Mouse (Mus musculus): ENCODE results near the gene Slc41a2.

DNA sequence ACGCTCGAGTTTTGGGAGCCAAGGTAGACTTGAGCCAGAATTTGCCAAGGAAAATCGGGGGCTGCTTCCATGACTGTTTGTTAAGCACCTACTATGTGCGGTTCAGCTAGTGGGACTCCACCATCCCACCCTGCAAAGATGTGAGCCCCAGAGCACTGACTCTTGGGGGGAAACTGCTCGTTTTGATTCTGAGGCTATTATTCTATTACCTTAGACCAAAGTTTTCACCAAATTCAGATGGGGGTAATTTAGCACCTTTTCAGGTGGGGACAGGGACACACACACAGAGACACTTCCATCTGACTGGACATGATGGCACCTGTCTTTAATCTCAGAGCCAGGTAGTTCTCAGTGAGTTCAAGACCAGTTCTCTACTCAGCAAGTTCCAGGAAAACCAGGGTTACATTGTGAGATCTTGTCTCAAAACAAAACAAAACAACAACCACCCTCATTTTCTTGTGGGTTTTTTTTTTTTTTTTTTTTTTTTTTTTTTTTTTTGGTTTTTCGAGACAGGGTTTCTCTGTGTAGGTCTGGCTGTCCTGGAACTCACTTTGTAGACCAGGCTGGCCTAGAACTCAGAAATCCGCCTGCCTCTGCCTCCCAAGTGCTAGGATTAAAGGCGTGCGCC, 403 bp upstream of the Slc41a2 start:
- TF ChIP-seq CTCF (IDR thresholded peaks at IDR 0.05; ENCODE audit: low read depth): no peak
- no peak for TF ChIP-seq EP300 (IDR thresholded peaks at IDR 0.05; ENCODE audit: low read depth)

All from liver, embryonic 14.5 days (tissue).